Comparison of ENCODE assay signal across 10 mouse cellular contexts in genomic region chr11:102643891-102644382, GRCm38 (mm10). TPM values are rescaled to one million over a fixed set of nuclear protein-coding genes. Genes with fewer than 3 reads are reported as not detected.
DNase-seq lines count a peak whose midpoint lies in the region; ATAC-seq and TF ChIP-seq lines count a peak whose summit lies in the region.
"Had no signal": no experiment of that assay in that cellular context is flagged by ENCODE, and none has a peak within 500 bp of the region (broad histone marks: within the 10 kb centered on the region; RNA-seq: fewer than 3 reads in every experiment).

No protein-coding gene starts in this region.

- H3K4me3 ChIP-seq in kidney, embryonic 16.5 days (ENCODE audit: low read length), result no peak overlapping the region
- no peak overlapping the region for H3K4me3 ChIP-seq in embryonic fibroblast, embryonic 13.5 days (ENCODE audit: insufficient read depth, low read length)
- H3K4me3 ChIP-seq in intestine, embryonic 14.5 days (ENCODE audit: low read depth, low read length), result no peak overlapping the region
- no peak overlapping the region for H3K4me3 ChIP-seq in stomach, embryonic 16.5 days (replicated peaks; ENCODE audit: low read length)

- H3K4me1 ChIP-seq in kidney, embryonic 16.5 days (ENCODE audit: insufficient read depth, low read length), result no peaks in the 10 kb centered on the region; the same call in 1 of the 2 replicates
- H3K4me1 ChIP-seq in embryonic fibroblast, embryonic 13.5 days (ENCODE audit: control insufficient read depth, insufficient read depth, low read length), result peaks cover 9% of the 10 kb centered on the region
- H3K4me1 ChIP-seq in intestine, embryonic 14.5 days (replicated peaks; ENCODE audit: control insufficient read depth, insufficient read depth, low read length), result peaks cover 7% of the 10 kb centered on the region; the same call in 1 of the 2 replicates
- peaks cover 8% of the 10 kb centered on the region for H3K4me1 ChIP-seq in stomach, embryonic 16.5 days (ENCODE audit: control insufficient read depth, insufficient read depth, low read length)

- no peak for TF ChIP-seq POLR2A in embryonic fibroblast, embryonic 13.5 days (IDR thresholded peaks at IDR 0.05; ENCODE audit: low read depth, low read length)

- H3K9ac ChIP-seq in kidney, embryonic 16.5 days (replicated peaks; ENCODE audit: low read length), result no peak overlapping the region
- no peak overlapping the region for H3K9ac ChIP-seq in intestine, embryonic 14.5 days (ENCODE audit: low read length)
- 0 out of 2 replicates have a peak overlapping the region, but pooled peaks have one; percentile 25 for H3K9ac ChIP-seq in stomach, embryonic 16.5 days (ENCODE audit: low read length)

- intact Hi-C loops in left cerebral cortex, postnatal 10 days (cut with DNase I), result no loop called here

- no peaks in the 10 kb centered on the region for H3K36me3 ChIP-seq in kidney, embryonic 16.5 days (ENCODE audit: insufficient read depth, low read length)
- no peaks in the 10 kb centered on the region for H3K36me3 ChIP-seq in intestine, embryonic 14.5 days (ENCODE audit: control insufficient read depth, insufficient read depth, low read length)
- H3K36me3 ChIP-seq in stomach, embryonic 16.5 days (ENCODE audit: control insufficient read depth, insufficient read depth, low read length), result no peaks in the 10 kb centered on the region

- H3K27me3 ChIP-seq in kidney, embryonic 16.5 days (ENCODE audit: insufficient read depth, low read length), result no peaks in the 10 kb centered on the region
- H3K27me3 ChIP-seq in intestine, embryonic 14.5 days (replicated peaks; ENCODE audit: control insufficient read depth, insufficient read depth, low read length), result no peaks in the 10 kb centered on the region
- H3K27me3 ChIP-seq in stomach, embryonic 16.5 days (ENCODE audit: control insufficient read depth, insufficient read depth, low read length), result no peaks in the 10 kb centered on the region

- H3K9me3 ChIP-seq in kidney, embryonic 16.5 days (ENCODE audit: low read length), result no peaks in the 10 kb centered on the region
- no peaks in the 10 kb centered on the region for H3K9me3 ChIP-seq in intestine, embryonic 14.5 days (ENCODE audit: control insufficient read depth, low read length)
- no peaks in the 10 kb centered on the region for H3K9me3 ChIP-seq in stomach, embryonic 16.5 days (replicated peaks; ENCODE audit: control insufficient read depth, low read length)

- no peak overlapping the region for H3K4me2 ChIP-seq in kidney, embryonic 16.5 days (replicated peaks; ENCODE audit: low read depth, low read length)
- H3K4me2 ChIP-seq in intestine, embryonic 14.5 days (ENCODE audit: low read length), result no peak overlapping the region
- H3K4me2 ChIP-seq in stomach, embryonic 16.5 days (ENCODE audit: low read depth, low read length), result 0 out of 2 replicates have a peak overlapping the region, but pooled peaks have one; percentile 5

- TF ChIP-seq CTCF in embryonic fibroblast, embryonic 13.5 days (IDR thresholded peaks at IDR 0.05; ENCODE audit: borderline replicate concordance, insufficient read depth, low read length), result no peak

- no peak for ATAC-seq in kidney, embryonic 16.5 days (ENCODE audit: low FRiP score, low TSS enrichment)
- peak; percentile 60 for ATAC-seq in intestine, embryonic 14.5 days (replicated peaks; ENCODE audit: low FRiP score, low TSS enrichment, low read depth)
- ATAC-seq in stomach, embryonic 16.5 days (ENCODE audit: insufficient read depth, low FRiP score), result peak; percentile 86

- H3K27ac ChIP-seq in kidney, embryonic 16.5 days (ENCODE audit: low read length), result no peak overlapping the region
- peak overlapping the region; percentile 91 for H3K27ac ChIP-seq in embryonic fibroblast, embryonic 13.5 days (ENCODE audit: insufficient read depth, low read length)
- 0 out of 2 replicates have a peak overlapping the region, but pooled peaks have one; percentile 1 for H3K27ac ChIP-seq in intestine, embryonic 14.5 days (ENCODE audit: low read depth)
- H3K27ac ChIP-seq in stomach, embryonic 16.5 days (ENCODE audit: low read length), result peak overlapping the region; percentile 65

- 44% methylated on average over 10 of the region's 10 CpGs for WGBS in kidney, embryonic 16.5 days
- WGBS in intestine, embryonic 14.5 days, result 35% methylated on average over 10 of the region's 10 CpGs
- WGBS in stomach, embryonic 16.5 days, result 36% methylated on average over 10 of the region's 10 CpGs

- peak; percentile 11 for DNase-seq in kidney, adult 18-20 months
- no peak for DNase-seq in intestine, embryonic 14.5 days (ENCODE audit: low spot score)
- no peak for DNase-seq in layer of hippocampus, adult 9-11 months
- no peak for DNase-seq in neural tube, embryonic 10.5 days (ENCODE audit: extremely low spot score, low spot score)
- no peak for DNase-seq in left cerebral cortex, postnatal 10 days (ENCODE audit: extremely low spot score in 1 of 2, low spot score in 2 of 2)
- DNase-seq: cerebellum, adult 9-10 months had no signal

RNA-seq across cellular contexts. Expression of gene Meioc, which starts 19.6 kb away (rescaled TPM):
- polyA plus RNA-seq in kidney, embryonic 16.5 days (2015; fragmentation: Nextera tagmentation; extraction: Ambion mirVana), result 0.28 and 0.34 TPM in 2 replicates
- polyA plus RNA-seq in embryonic fibroblast, embryonic 13.5 days (2011; ENCODE audit: insufficient read length, low read depth, missing spikeins), result not detected in 2 replicates
- polyA plus RNA-seq in intestine, embryonic 14.5 days (2014; fragmentation: Nextera tagmentation; extraction: Ambion mirVana), result 0.31 and 1.3 TPM in 2 replicates
- polyA plus RNA-seq in stomach, embryonic 16.5 days (2015; fragmentation: Nextera tagmentation; extraction: Ambion mirVana), result 0.40 and 0.79 TPM in 2 replicates
- not detected for total RNA-seq in left cerebral cortex, postnatal 10 days (2021)
- total RNA-seq: CH12.LX had no signal

RNA-seq across cellular contexts. Expression of gene Fzd2, which starts 39.7 kb away (rescaled TPM):
- 27.2 and 27.5 TPM in 2 replicates for polyA plus RNA-seq in kidney, embryonic 16.5 days (2015; fragmentation: Nextera tagmentation; extraction: Ambion mirVana)
- 54.6 and 75.0 TPM in 2 replicates for polyA plus RNA-seq in embryonic fibroblast, embryonic 13.5 days (2011; ENCODE audit: insufficient read length, low read depth, missing spikeins)
- polyA plus RNA-seq in intestine, embryonic 14.5 days (2014; fragmentation: Nextera tagmentation; extraction: Ambion mirVana), result 20.4 and 21.9 TPM in 2 replicates
- 12.2 and 15.4 TPM in 2 replicates for polyA plus RNA-seq in stomach, embryonic 16.5 days (2015; fragmentation: Nextera tagmentation; extraction: Ambion mirVana)
- total RNA-seq in left cerebral cortex, postnatal 10 days (2021), result 10 to 100 TPM in 1 of 2 experiments, 1 to 10 TPM in 1; 6.7 to 11.0 TPM

RNA-seq across cellular contexts. Expression of gene Ccdc43, which starts 53.6 kb away (rescaled TPM):
- polyA plus RNA-seq in kidney, embryonic 16.5 days (2015; fragmentation: Nextera tagmentation; extraction: Ambion mirVana), result 51.9 and 52.1 TPM in 2 replicates
- 25.6 and 26.4 TPM in 2 replicates for polyA plus RNA-seq in embryonic fibroblast, embryonic 13.5 days (2011; ENCODE audit: insufficient read length, low read depth, missing spikeins)
- 43.5 and 43.6 TPM in 2 replicates for polyA plus RNA-seq in intestine, embryonic 14.5 days (2014; fragmentation: Nextera tagmentation; extraction: Ambion mirVana)
- 39.8 and 44.6 TPM in 2 replicates for polyA plus RNA-seq in stomach, embryonic 16.5 days (2015; fragmentation: Nextera tagmentation; extraction: Ambion mirVana)
- 10 to 100 TPM; 27.2 to 32.5 TPM for total RNA-seq in left cerebral cortex, postnatal 10 days (2021)
